Mouse (Mus musculus): ENCODE data around the gene Agbl3.

DNA sequence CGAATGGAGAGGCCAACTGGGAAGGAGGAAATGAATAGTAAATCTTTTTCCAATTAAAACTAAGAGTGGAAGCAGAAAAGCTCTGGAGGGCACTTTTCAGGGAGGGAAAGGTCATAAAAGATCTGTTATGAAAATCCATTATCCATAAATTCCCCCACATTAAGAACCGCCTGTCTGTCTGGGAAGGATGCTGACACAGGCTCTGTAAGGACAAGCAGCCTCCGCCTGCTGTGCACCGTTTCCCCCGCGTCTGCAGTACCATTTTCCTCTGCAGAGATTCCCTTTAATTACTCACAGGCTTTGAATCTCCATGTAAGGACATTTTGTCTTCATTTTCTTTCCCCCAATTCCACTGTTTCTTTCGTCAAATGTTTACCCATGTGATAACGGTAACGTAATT lies 48.7 kb upstream of the Agbl3 start:
- TF ChIP-seq TAL1 (IDR thresholded peaks at IDR 0.05; ENCODE audit: low read length) (no peak), GATA1 (IDR thresholded peaks at IDR 0.05; ENCODE audit: low read length) (no peak)
